Mouse (Mus musculus) liver, embryonic 14.5 days (tissue): ENCODE results near the gene Tatdn2. TPM values are rescaled to one million over a fixed set of nuclear protein-coding genes. Genes with fewer than 3 reads are reported as not detected.

ENCODE experiments used
- ATAC-seq: fragments of 200-750 bp; cut with Nextera tagmentation; 2 replicates; pipeline ENCODE4 v1.8.0; 2017; ENCODE audit warnings: moderate number of reproducible peaks, mild to moderate bottlenecking, moderate library complexity; ENCODE audit not compliant: insufficient read depth
- DNase-seq, 3 experiments: peaks; one replicate each; pipeline ENCODE4 v3.0.0-alpha.2; 2012 to 2013; ENCODE audit warnings: low read depth in 3 of 3, low spot score in 3 of 3
- H3K27ac ChIP-seq: fragments of 300-500 bp; sonication (generic); 2 replicates; pipeline ENCODE4 v1.5.1; 2014; ENCODE audit warnings: moderate library complexity, mild to moderate bottlenecking, control low read depth, inconsistent platforms
- H3K27me3 ChIP-seq: fragments of 300-500 bp; sonication (generic); 2 replicates; pipeline ENCODE4 v1.6.1; 2014; ENCODE audit warnings: mild to moderate bottlenecking, low read length, moderate library complexity; ENCODE audit not compliant: control insufficient read depth, insufficient read depth
- H3K36me3 ChIP-seq: fragments of 300-500 bp; sonication (generic); replicated peaks from 2 replicates; pipeline ENCODE4 v1.6.1; 2014; ENCODE audit warnings: low read depth; ENCODE audit not compliant: control insufficient read depth, insufficient read depth
- H3K4me1 ChIP-seq, 2 experiments: fragments of 200-500 bp in 1 of 2; fragments of 300-500 bp in 1 of 2; sonication (generic) in 1 of 2; replicated peaks; 2 replicates each; pipeline ENCODE4 v1.6.1; 2012 to 2014; ENCODE audit warnings: antibody characterized with exemption in 1 of 2, inconsistent platforms in 1 of 2, low read length in 1 of 2; ENCODE audit not compliant: control insufficient read depth in 2 of 2, insufficient read depth in 2 of 2
- H3K4me2 ChIP-seq: fragments of 300-500 bp; sonication (generic); 2 replicates; pipeline ENCODE4 v1.6.1; 2014; ENCODE audit warnings: low read depth, mild to moderate bottlenecking, control low read depth, moderate library complexity
- H3K4me3 ChIP-seq, 2 experiments: fragments of 200-500 bp in 1 of 2; fragments of 300-500 bp in 1 of 2; sonication (generic) in 1 of 2; 2 replicates each; pipeline ENCODE4 v1.5.1; 2012 to 2014; ENCODE audit warnings: low read depth in 2 of 2, low read length in 2 of 2, mild to moderate bottlenecking in 2 of 2, control low read depth in 1 of 2, inconsistent platforms in 1 of 2, moderate library complexity in 1 of 2; ENCODE audit not compliant: insufficient read depth in 1 of 2
- H3K9ac ChIP-seq: fragments of 300-500 bp; sonication (generic); replicated peaks from 2 replicates; pipeline ENCODE4 v1.6.1; 2014; ENCODE audit warnings: mild to moderate bottlenecking, control low read depth, moderate library complexity
- H3K9me3 ChIP-seq: fragments of 300-500 bp; sonication (generic); 2 replicates; pipeline ENCODE4 v1.6.1; 2016; ENCODE audit warnings: low read length, mixed read lengths; ENCODE audit not compliant: control insufficient read depth
- CTCF ChIP-seq: IDR thresholded peaks from 2 replicates; pipeline ENCODE4 v1.5.1; 2016; ENCODE audit warnings: antibody characterized with exemption, low read depth, control low read depth
- EP300 ChIP-seq: IDR thresholded peaks from 2 replicates; pipeline ENCODE4 v1.6.1; 2016; ENCODE audit warnings: antibody characterized with exemption, low read depth
- WGBS: fragments of 180-500 bp; shearing (Covaris S2); extraction: QIAGEN DNeasy Blood & Tissue Kit; methylation state at CpG from one replicate; pipeline ENCODE4 v1.1.7; 2014; ENCODE audit not compliant: insufficient replicate concordance; 5-methylcytosine and 5-hydroxymethylcytosine counted together
- polyA plus RNA-seq, 2 experiments: library from polyadenylated mRNA; depleted of rRNA in 1 of 2; stranded (reverse) in 1 of 2; unstranded in 1 of 2; fragments of >200 nt; fragmentation: Nextera tagmentation in 1 of 2; extraction: Ambion mirVana in 1 of 2; gene quantifications; 2 replicates each; pipeline versions ENCODE4 v1.2.1 to v1.2.3; 2012 to 2014

The Tatdn2 gene
- polyA plus RNA-seq, 2 experiments = 1.3 to 15.4 TPM

DNA sequence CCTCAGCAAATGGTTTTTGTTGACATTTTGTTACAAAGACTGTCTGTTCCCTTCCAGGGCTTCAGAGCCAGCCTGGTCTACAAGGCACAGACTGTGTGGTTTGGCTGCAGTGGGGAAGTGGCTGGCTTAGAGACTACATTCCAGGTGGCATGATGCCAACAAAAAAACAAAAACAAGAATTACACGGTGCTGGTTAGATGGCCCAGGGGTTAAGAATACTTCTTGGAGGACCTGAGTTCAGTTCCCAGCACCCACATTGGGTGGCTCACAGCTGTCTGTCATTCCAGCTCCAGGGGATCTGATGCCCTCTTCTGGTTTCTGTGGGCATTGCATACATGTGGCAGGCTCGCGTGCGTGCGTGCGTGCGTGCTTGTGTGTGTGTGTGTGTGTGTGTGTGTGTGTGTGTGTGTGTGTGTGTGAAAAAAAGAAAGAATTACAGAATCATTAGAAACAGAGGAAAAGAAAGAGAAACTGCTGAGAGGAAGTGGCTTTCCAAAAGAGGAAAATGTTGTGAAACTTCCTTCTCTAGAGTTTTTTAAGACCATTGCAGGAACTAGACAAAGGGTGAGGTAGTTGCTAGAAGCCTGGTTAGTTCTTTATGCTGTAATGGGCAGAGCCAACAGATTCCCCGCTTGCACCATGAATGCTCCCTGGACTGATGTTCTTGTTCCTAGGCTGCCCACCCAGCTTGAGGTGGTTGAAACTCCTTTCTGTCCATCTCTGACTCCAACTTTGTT, 33.7 kb upstream of the Tatdn2 start:
- Histone ChIP-seq H3K9ac (no peak overlapping the region), H3K36me3 (no peaks in the 10 kb centered on the region), H3K4me2 (no peak overlapping the region), H3K27me3 (no peaks in the 10 kb centered on the region), H3K27ac (no peak overlapping the region), H3K9me3 (no peaks in the 10 kb centered on the region), H3K4me1 (peaks cover 3 to 21% of the 10 kb centered on the region in 2 experiments; a peak in 3 of 4 replicates), H3K4me3 (no peak overlapping the region)
- no peak for DNase-seq
- no peak for ATAC-seq
- WGBS = 93% methylated on average over 8 of the region's 8 CpGs
- peak; percentile 55 for TF ChIP-seq CTCF
- no peak for TF ChIP-seq EP300

DNA sequence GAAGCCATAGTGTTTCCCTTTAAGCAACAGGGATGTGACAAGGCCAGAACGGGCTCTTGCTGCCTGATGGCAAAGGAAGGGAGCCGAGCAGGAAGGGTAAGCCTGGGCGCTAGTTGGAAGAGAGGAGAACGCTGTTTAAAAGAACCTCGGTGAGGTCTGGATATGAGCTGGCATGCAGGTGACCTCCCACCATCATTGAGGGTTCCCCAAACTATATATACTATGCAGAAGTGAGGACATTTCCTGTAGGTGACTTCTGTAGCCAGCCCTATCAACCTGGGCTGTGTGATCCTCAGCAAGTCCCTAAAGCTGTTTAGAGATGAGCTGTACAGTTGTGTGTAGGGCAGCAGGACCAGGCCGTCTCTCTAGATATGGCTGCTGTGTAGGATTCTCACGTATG, 32.5 kb upstream of the Tatdn2 start:
- Histone ChIP-seq H3K9ac (no peak overlapping the region), H3K4me3 (no peak overlapping the region), H3K4me2 (no peak overlapping the region), H3K36me3 (no peaks in the 10 kb centered on the region), H3K27ac (no peak overlapping the region), H3K27me3 (no peaks in the 10 kb centered on the region), H3K4me1 (peaks cover 7 to 24% of the 10 kb centered on the region in 2 experiments), H3K9me3 (no peaks in the 10 kb centered on the region)
- DNase-seq (no peak), ATAC-seq (no peak)
- TF ChIP-seq EP300 = no peak
- TF ChIP-seq CTCF = no peak
- 75% methylated on average over 7 of the region's 7 CpGs for WGBS

DNA sequence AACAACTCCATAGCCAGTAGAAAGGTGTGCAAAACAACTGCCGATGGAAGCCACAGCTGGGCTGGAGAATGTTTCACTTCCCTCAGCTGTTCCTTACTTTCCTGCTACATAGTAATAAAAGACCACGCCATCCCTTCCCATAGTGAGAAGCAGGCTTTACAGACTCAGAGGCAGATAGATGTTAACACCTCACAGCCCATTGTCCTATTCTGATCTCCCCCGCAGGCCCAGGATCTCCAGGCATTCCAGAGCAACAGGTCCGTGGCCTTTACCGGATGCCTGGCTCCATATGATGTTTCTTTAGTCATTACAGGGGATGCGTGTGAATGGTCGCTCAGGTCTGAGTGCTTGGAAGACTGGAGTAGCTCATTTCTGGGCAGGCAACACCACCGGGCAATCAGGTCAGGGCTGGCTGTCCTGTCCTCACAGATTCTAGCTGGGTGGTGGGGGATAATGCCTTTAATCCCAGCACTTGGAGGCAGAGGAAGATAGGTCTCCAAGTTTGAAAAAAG, 29.2 kb upstream of the Tatdn2 start:
- ATAC-seq (no peak), DNase-seq (no peak)
- Histone ChIP-seq H3K4me3 (no peak overlapping the region), H3K36me3 (no peaks in the 10 kb centered on the region; the same call in 1 of the 2 replicates), H3K27ac (no peak overlapping the region), H3K4me2 (no peak overlapping the region), H3K9me3 (peaks cover 2% of the 10 kb centered on the region; the same call in 1 of the 2 replicates), H3K9ac (no peak overlapping the region), H3K27me3 (no peaks in the 10 kb centered on the region), H3K4me1 (peaks cover 4 to 12% of the 10 kb centered on the region in 2 experiments; a peak in 3 of 4 replicates)
- 71% methylated on average over 8 of the region's 8 CpGs for WGBS
- no peak for TF ChIP-seq EP300
- TF ChIP-seq CTCF = no peak

DNA sequence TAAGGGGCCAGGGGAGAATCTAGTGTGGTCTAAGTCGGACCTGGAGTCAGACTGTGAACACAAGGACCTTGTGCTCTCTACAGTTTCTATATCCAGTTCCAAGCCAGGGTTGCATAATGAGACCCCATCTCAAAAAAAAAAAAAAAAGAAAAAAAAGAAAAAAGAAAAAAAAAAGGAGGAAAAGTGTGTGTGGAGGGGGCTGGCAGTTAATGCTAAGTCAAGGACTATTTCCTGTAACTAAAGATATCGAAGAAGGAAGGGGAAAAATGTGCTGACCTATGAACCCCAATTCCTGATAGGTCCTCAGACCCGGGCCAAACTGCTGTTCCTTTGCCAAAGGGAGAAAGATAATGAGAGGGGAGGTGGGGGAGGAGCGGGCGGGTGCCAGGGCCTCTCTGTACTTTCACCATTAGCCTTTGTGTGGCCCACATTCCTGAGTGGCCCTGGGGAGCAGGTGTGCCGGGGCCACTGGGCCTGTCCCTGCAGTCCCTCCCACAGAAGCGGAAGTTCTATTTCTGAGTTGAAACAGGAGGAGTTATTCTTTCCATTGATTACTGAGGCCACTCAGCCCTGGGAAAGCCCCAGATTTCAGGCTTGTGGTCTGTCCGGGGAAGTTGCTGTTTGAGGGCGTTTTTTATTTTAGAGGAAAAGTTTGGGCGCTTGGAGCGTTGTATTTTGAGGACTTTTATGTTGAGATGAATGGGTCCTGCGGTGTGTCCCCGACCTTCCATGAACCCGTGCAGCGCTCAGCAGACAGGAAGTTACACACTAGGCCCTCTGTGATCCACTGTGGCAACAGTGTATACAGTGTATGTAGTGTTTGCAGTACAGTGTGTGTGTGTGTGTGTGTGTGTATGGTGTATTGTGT, 28.3 kb upstream of the Tatdn2 start:
- Histone ChIP-seq H3K9me3 (peaks cover 2% of the 10 kb centered on the region; the same call in 1 of the 2 replicates), H3K9ac (no peak overlapping the region), H3K4me2 (peak overlapping the region; percentile 34), H3K4me1 (peaks cover 4 to 12% of the 10 kb centered on the region in 2 experiments; a peak in 3 of 4 replicates), H3K4me3 (no peak overlapping the region), H3K27ac (no peak overlapping the region; the same call in 1 of the 2 replicates), H3K36me3 (no peaks in the 10 kb centered on the region; the same call in 1 of the 2 replicates), H3K27me3 (no peaks in the 10 kb centered on the region)
- DNase-seq (no peak), ATAC-seq (peak; percentile 67)
- WGBS = 15% methylated on average over 15 of the region's 15 CpGs
- TF ChIP-seq CTCF (no peak), EP300 (no peak)
